9 mouse cellular contexts compared by ENCODE assay signal in the genomic region with DNA sequence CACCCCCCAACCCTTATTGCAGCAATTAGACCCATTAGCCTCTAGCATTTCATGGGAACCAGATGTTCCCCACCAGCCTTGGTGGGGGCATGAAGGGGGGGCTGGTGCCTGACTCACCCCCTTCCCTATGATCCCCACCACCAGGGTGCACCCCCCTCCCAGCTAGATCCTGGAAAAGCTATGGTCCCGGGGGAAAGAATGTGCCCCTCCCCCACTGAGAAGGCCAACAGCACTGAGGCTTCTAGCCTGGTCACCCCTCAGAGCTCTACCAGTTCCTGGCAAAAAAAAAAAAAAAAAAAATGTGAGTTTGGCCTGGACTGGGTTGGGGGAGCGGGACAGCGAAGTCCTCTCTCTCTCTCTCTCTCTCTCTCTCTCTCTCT. TPM values are rescaled to one million over a fixed set of nuclear protein-coding genes. Genes with fewer than 3 reads are reported as not detected.
A peak's percentile ranks its signal among the peaks of the same experiment; 100 is the strongest.
DNase-seq lines count a peak whose midpoint lies in the region; ATAC-seq and TF ChIP-seq lines count a peak whose summit lies in the region.
"Had no signal": no experiment of that assay in that cellular context is flagged by ENCODE, and none has a peak within 500 bp of the region (broad histone marks: within the 10 kb centered on the region; RNA-seq: fewer than 3 reads in every experiment).

No protein-coding gene starts in this region.

- no peaks in the 10 kb centered on the region for H3K9me3 ChIP-seq in heart, embryonic 15.5 days (replicated peaks)
- no peaks in the 10 kb centered on the region for H3K9me3 ChIP-seq in ES-E14 (ENCODE audit: control insufficient read depth, insufficient read depth, low read depth, low read length)
- H3K9me3 ChIP-seq in embryonic facial prominence, embryonic 13.5 days, result no peaks in the 10 kb centered on the region
- H3K9me3 ChIP-seq in limb, embryonic 12.5 days, result no peaks in the 10 kb centered on the region

- 3% methylated on average over 3 of the region's 3 CpGs for WGBS in heart, embryonic 15.5 days
- WGBS in embryonic facial prominence, embryonic 13.5 days, result 0% methylated on average over 1 of the region's 3 CpGs
- WGBS in limb, embryonic 12.5 days, result 0% methylated on average over 3 of the region's 3 CpGs

- peaks cover 49% of the 10 kb centered on the region for H3K4me1 ChIP-seq in heart, embryonic 15.5 days (replicated peaks)
- peaks cover 14 to 31% of the 10 kb centered on the region in 2 experiments for H3K4me1 ChIP-seq in ES-E14 (ENCODE audit: control insufficient read depth in 2 of 2, insufficient read depth in 2 of 2, low read length in 2 of 2, poor library complexity in 1 of 2)
- peaks cover 82% of the 10 kb centered on the region for H3K4me1 ChIP-seq in embryonic facial prominence, embryonic 13.5 days
- H3K4me1 ChIP-seq in limb, embryonic 12.5 days (replicated peaks), result peaks cover 80% of the 10 kb centered on the region

- H3K27ac ChIP-seq in heart, embryonic 15.5 days, result peak overlapping the region; percentile 96
- H3K27ac ChIP-seq in ES-E14 (ENCODE audit: insufficient read depth, low read depth, low read length, poor library complexity, severe bottlenecking), result peak overlapping the region; percentile 98; the same call in 1 of the 2 replicates
- H3K27ac ChIP-seq in embryonic facial prominence, embryonic 13.5 days, result peak overlapping the region; percentile 99
- peak overlapping the region; percentile 100 for H3K27ac ChIP-seq in limb, embryonic 12.5 days

- in situ Hi-C loops in ES-E14 (cut with MboI; ENCODE audit: low sequenced_read_pairs in 2 of 2, unreplicated experiment in 2 of 2), result no loop called here

- H3K4me2 ChIP-seq in heart, embryonic 15.5 days, result peak overlapping the region; percentile 92
- peak overlapping the region; percentile 94 for H3K4me2 ChIP-seq in embryonic facial prominence, embryonic 13.5 days
- H3K4me2 ChIP-seq in limb, embryonic 12.5 days, result peak overlapping the region; percentile 97

- no peak overlapping the region for H3K9ac ChIP-seq in heart, embryonic 15.5 days
- peak overlapping the region; percentile 64; the same call in 1 of the 2 replicates for H3K9ac ChIP-seq in ES-E14 (ENCODE audit: insufficient read depth, low read depth, low read length, poor library complexity, severe bottlenecking)
- H3K9ac ChIP-seq in embryonic facial prominence, embryonic 13.5 days, result peak overlapping the region; percentile 49; the same call in 1 of the 2 replicates
- H3K9ac ChIP-seq in limb, embryonic 12.5 days (replicated peaks), result peak overlapping the region; percentile 52; the same call in 1 of the 2 replicates

- ATAC-seq in heart, embryonic 15.5 days (replicated peaks; ENCODE audit: insufficient number of reproducible peaks, insufficient read depth, low FRiP score, low read depth), result no peak
- ATAC-seq in embryonic facial prominence, embryonic 13.5 days (ENCODE audit: insufficient number of reproducible peaks, insufficient read depth, low FRiP score, low TSS enrichment, low read depth), result no peak
- peak; percentile 44 for ATAC-seq in limb, embryonic 12.5 days (ENCODE audit: insufficient number of reproducible peaks, insufficient read depth, low FRiP score, low TSS enrichment, low read depth)
- no peak for ATAC-seq in megakaryocyte-erythroid progenitor cell, adult 5-6 weeks (replicated peaks; ENCODE audit: low FRiP score, low TSS enrichment, poor library complexity, severe bottlenecking)
- no peak for ATAC-seq in erythroid progenitor cell, adult 5-6 weeks (replicated peaks; ENCODE audit: low FRiP score, poor library complexity, severe bottlenecking)

- DNase-seq in heart, adult 11 months, result no peak
- DNase-seq in ES-E14 (ENCODE audit: low read depth, low spot score), result no peak
- no peak for DNase-seq in ovary, postnatal 14 days (ENCODE audit: low spot score)

- H3K27me3 ChIP-seq in heart, embryonic 15.5 days, result peaks cover 46% of the 10 kb centered on the region
- no peaks in the 10 kb centered on the region for H3K27me3 ChIP-seq in embryonic facial prominence, embryonic 13.5 days
- no peaks in the 10 kb centered on the region for H3K27me3 ChIP-seq in limb, embryonic 12.5 days

- H3K4me3 ChIP-seq in heart, embryonic 15.5 days, result 0 out of 2 replicates have a peak overlapping the region, but pooled peaks have one; percentile 30
- peak overlapping the region; percentile 69 to 93; a peak in 3 of 4 replicates for H3K4me3 ChIP-seq in ES-E14 (ENCODE audit: insufficient read depth in 1 of 2, low read depth in 1 of 2, low read length in 2 of 2, poor library complexity in 1 of 2, severe bottlenecking in 1 of 2)
- peak overlapping the region; percentile 58 for H3K4me3 ChIP-seq in embryonic facial prominence, embryonic 13.5 days
- H3K4me3 ChIP-seq in limb, embryonic 12.5 days (replicated peaks), result peak overlapping the region; percentile 67

- no peaks in the 10 kb centered on the region for H3K36me3 ChIP-seq in heart, embryonic 15.5 days
- peaks cover 2% of the 10 kb centered on the region; the same call in 1 of the 2 replicates for H3K36me3 ChIP-seq in ES-E14 (ENCODE audit: control insufficient read depth, insufficient read depth, low read length, poor library complexity, severe bottlenecking)
- H3K36me3 ChIP-seq in embryonic facial prominence, embryonic 13.5 days, result peaks cover 37% of the 10 kb centered on the region
- H3K36me3 ChIP-seq in limb, embryonic 12.5 days, result peaks cover 40% of the 10 kb centered on the region

TF ChIP-seq in ES-E14, 5 proteins besides CTCF, POLR2A, EP300 and RAD21:
- no peak for TF ChIP-seq ZC3H11A (IDR thresholded peaks at IDR 0.05; ENCODE audit: borderline replicate concordance, low read depth, low read length)
- TF ChIP-seq HCFC1 (IDR thresholded peaks at IDR 0.05; ENCODE audit: borderline replicate concordance, insufficient read depth, low read length), result no peak
- TF ChIP-seq ZNF384 (IDR thresholded peaks at IDR 0.05; ENCODE audit: low read depth, low read length), result peak; percentile 92
- TF ChIP-seq MAFK (IDR thresholded peaks at IDR 0.05; ENCODE audit: insufficient read depth, low read depth, low read length), result no peak

RNA-seq across cellular contexts. Expression of a gene that starts 8.5 kb away (rescaled TPM):
- polyA plus RNA-seq in heart, embryonic 15.5 days (2015; fragmentation: Nextera tagmentation; extraction: Ambion mirVana), result 7.9 and 15.8 TPM in 2 replicates
- 101 and 115 TPM in 2 replicates for total RNA-seq in ES-E14 (2012; rRNA removed)
- 135 and 143 TPM in 2 replicates for polyA plus RNA-seq in embryonic facial prominence, embryonic 13.5 days (2015; fragmentation: Nextera tagmentation; extraction: Ambion mirVana)
- 137 TPM in 2 replicates for polyA plus RNA-seq in limb, embryonic 12.5 days (2016; fragmentation: Nextera tagmentation; extraction: Ambion mirVana)
- 0.61 and 1.8 TPM in 2 replicates for total RNA-seq in megakaryocyte-erythroid progenitor cell, adult 5-6 weeks (2014; fragmentation: Nextera tagmentation)
- total RNA-seq in megakaryocyte-erythroid progenitor cell, adult 5-6 weeks (2017), result 1.6 and 6.7 TPM in 2 replicates
- 4.6 and 9.4 TPM in 2 replicates for total RNA-seq in erythroid progenitor cell, adult 5-6 weeks (2015; ENCODE audit: low replicate concordance)
- 2.6 and 3.6 TPM in 2 replicates for total RNA-seq in erythroid progenitor cell, adult 5-6 weeks (2017; ENCODE audit: low replicate concordance)

RNA-seq across cellular contexts. Expression of a gene that starts 17.1 kb away (rescaled TPM):
- polyA plus RNA-seq in heart, embryonic 15.5 days (2015; fragmentation: Nextera tagmentation; extraction: Ambion mirVana), result 1.7 and 8.9 TPM in 2 replicates
- 34.0 and 93.0 TPM in 2 replicates for total RNA-seq in ES-E14 (2012; rRNA removed)
- 3.0 and 3.3 TPM in 2 replicates for polyA plus RNA-seq in embryonic facial prominence, embryonic 13.5 days (2015; fragmentation: Nextera tagmentation; extraction: Ambion mirVana)
- polyA plus RNA-seq in limb, embryonic 12.5 days (2016; fragmentation: Nextera tagmentation; extraction: Ambion mirVana), result 2.9 and 3.3 TPM in 2 replicates
- 13.1 and 17.0 TPM in 2 replicates for total RNA-seq in megakaryocyte-erythroid progenitor cell, adult 5-6 weeks (2014; fragmentation: Nextera tagmentation)
- 47.2 and 51.0 TPM in 2 replicates for total RNA-seq in megakaryocyte-erythroid progenitor cell, adult 5-6 weeks (2017)
- total RNA-seq in erythroid progenitor cell, adult 5-6 weeks (2015; ENCODE audit: low replicate concordance), result 26.0 and 32.1 TPM in 2 replicates
- total RNA-seq in erythroid progenitor cell, adult 5-6 weeks (2017; ENCODE audit: low replicate concordance), result 21.8 and 32.8 TPM in 2 replicates

RNA-seq across cellular contexts. Expression of a gene that starts 21.6 kb away (rescaled TPM):
- polyA plus RNA-seq in heart, embryonic 15.5 days (2015; fragmentation: Nextera tagmentation; extraction: Ambion mirVana), result not detected in 2 replicates
- 0.45 and 1.0 TPM in 2 replicates for total RNA-seq in ES-E14 (2012; rRNA removed)
- polyA plus RNA-seq in embryonic facial prominence, embryonic 13.5 days (2015; fragmentation: Nextera tagmentation; extraction: Ambion mirVana), result 1.9 and 2.3 TPM in 2 replicates
- 1.3 and 1.4 TPM in 2 replicates for polyA plus RNA-seq in limb, embryonic 12.5 days (2016; fragmentation: Nextera tagmentation; extraction: Ambion mirVana)
- not detected in 2 replicates for total RNA-seq in megakaryocyte-erythroid progenitor cell, adult 5-6 weeks (2014; fragmentation: Nextera tagmentation)
- total RNA-seq in megakaryocyte-erythroid progenitor cell, adult 5-6 weeks (2017), result not detected in 2 replicates
- not detected in 2 replicates for total RNA-seq in erythroid progenitor cell, adult 5-6 weeks (2015; ENCODE audit: low replicate concordance)
- total RNA-seq in erythroid progenitor cell, adult 5-6 weeks (2017; ENCODE audit: low replicate concordance), result not detected in 2 replicates
- total RNA-seq: left cerebral cortex, postnatal 25 days had no signal

RNA-seq across cellular contexts. Expression of a gene that starts 30.5 kb away (rescaled TPM):
- polyA plus RNA-seq in heart, embryonic 15.5 days (2015; fragmentation: Nextera tagmentation; extraction: Ambion mirVana), result 39.3 and 47.4 TPM in 2 replicates
- total RNA-seq in ES-E14 (2012; rRNA removed), result 89.9 and 95.7 TPM in 2 replicates
- 60.3 and 67.3 TPM in 2 replicates for polyA plus RNA-seq in embryonic facial prominence, embryonic 13.5 days (2015; fragmentation: Nextera tagmentation; extraction: Ambion mirVana)
- 56.1 and 58.8 TPM in 2 replicates for polyA plus RNA-seq in limb, embryonic 12.5 days (2016; fragmentation: Nextera tagmentation; extraction: Ambion mirVana)
- 30.4 and 32.9 TPM in 2 replicates for total RNA-seq in megakaryocyte-erythroid progenitor cell, adult 5-6 weeks (2014; fragmentation: Nextera tagmentation)
- 14.2 and 19.5 TPM in 2 replicates for total RNA-seq in megakaryocyte-erythroid progenitor cell, adult 5-6 weeks (2017)
- total RNA-seq in erythroid progenitor cell, adult 5-6 weeks (2015; ENCODE audit: low replicate concordance), result 8.8 and 19.1 TPM in 2 replicates
- 3.1 and 5.1 TPM in 2 replicates for total RNA-seq in erythroid progenitor cell, adult 5-6 weeks (2017; ENCODE audit: low replicate concordance)

RNA-seq across cellular contexts. Expression of a gene that starts 44.3 kb away (rescaled TPM):
- 31.1 and 47.9 TPM in 2 replicates for polyA plus RNA-seq in heart, embryonic 15.5 days (2015; fragmentation: Nextera tagmentation; extraction: Ambion mirVana)
- 47.3 and 51.9 TPM in 2 replicates for total RNA-seq in ES-E14 (2012; rRNA removed)
- polyA plus RNA-seq in embryonic facial prominence, embryonic 13.5 days (2015; fragmentation: Nextera tagmentation; extraction: Ambion mirVana), result 89.6 and 102 TPM in 2 replicates
- polyA plus RNA-seq in limb, embryonic 12.5 days (2016; fragmentation: Nextera tagmentation; extraction: Ambion mirVana), result 70.6 and 72.9 TPM in 2 replicates
- 9.6 and 21.4 TPM in 2 replicates for total RNA-seq in megakaryocyte-erythroid progenitor cell, adult 5-6 weeks (2014; fragmentation: Nextera tagmentation)
- 11.4 and 33.8 TPM in 2 replicates for total RNA-seq in megakaryocyte-erythroid progenitor cell, adult 5-6 weeks (2017)
- 8.3 and 23.9 TPM in 2 replicates for total RNA-seq in erythroid progenitor cell, adult 5-6 weeks (2015; ENCODE audit: low replicate concordance)
- total RNA-seq in erythroid progenitor cell, adult 5-6 weeks (2017; ENCODE audit: low replicate concordance), result 6.3 and 27.2 TPM in 2 replicates

Comparison
In these comparisons a context has a peak if more than half of its experiments do, and no peak if none do; other contexts are left out.
1. H3K4me3 ChIP-seq: peak in every context shown above with its lines; median percentile 81 in ES-E14; 67 in limb, embryonic 12.5 days; 58 in embryonic facial prominence, embryonic 13.5 days; 30 in heart, embryonic 15.5 days.